7 mouse cellular contexts compared by ENCODE assay signal in genomic region chr17:27826908-27827383, GRCm38 (mm10). TPM values are rescaled to one million over a fixed set of nuclear protein-coding genes. Genes with fewer than 3 reads are reported as not detected.
DNase-seq lines count a peak whose midpoint lies in the region; ATAC-seq and TF ChIP-seq lines count a peak whose summit lies in the region.

No protein-coding gene starts in this region.

- peaks cover 9% of the 10 kb centered on the region; the same call in 1 of the 2 replicates for H3K4me1 ChIP-seq in embryonic facial prominence, embryonic 12.5 days
- peaks cover 5% of the 10 kb centered on the region; the same call in 1 of the 2 replicates for H3K4me1 ChIP-seq in limb, embryonic 14.5 days (ENCODE audit: control insufficient read depth, insufficient read depth, low read length)
- H3K4me1 ChIP-seq in midbrain, embryonic 16.5 days (ENCODE audit: control insufficient read depth, insufficient read depth, low read length) = no peaks in the 10 kb centered on the region

- peak; percentile 77 for DNase-seq in R1 (ENCODE audit: low read depth, low spot score)
- DNase-seq in heart, postnatal 10 days = peak; percentile 60 to 71
- DNase-seq in limb, embryonic 14.5 days (ENCODE audit: low spot score) = peak; percentile 44
- DNase-seq in thymus, postnatal 14 days = peak; percentile 29
- DNase-seq in layer of hippocampus, postnatal 14 days (ENCODE audit: low spot score in 2 of 2) = no peak

- no peak overlapping the region for H3K9ac ChIP-seq in embryonic facial prominence, embryonic 12.5 days
- peak overlapping the region; percentile 40; the same call in 1 of the 2 replicates for H3K9ac ChIP-seq in limb, embryonic 14.5 days (ENCODE audit: low read depth, low read length, severe bottlenecking)
- no peak overlapping the region for H3K9ac ChIP-seq in midbrain, embryonic 16.5 days (ENCODE audit: low read depth, low read length)

- peak overlapping the region; percentile 30 for H3K4me3 ChIP-seq in embryonic facial prominence, embryonic 12.5 days
- H3K4me3 ChIP-seq in limb, embryonic 14.5 days (replicated peaks; ENCODE audit: low read length) = peak overlapping the region; percentile 26
- no peak overlapping the region for H3K4me3 ChIP-seq in midbrain, embryonic 16.5 days (ENCODE audit: low read depth, low read length)

- TF ChIP-seq POLR2A in limb, embryonic 14.5 days (IDR thresholded peaks at IDR 0.05; ENCODE audit: borderline replicate concordance, extremely low read depth, insufficient read depth, insufficient read length) = no peak

- no peaks in the 10 kb centered on the region for H3K9me3 ChIP-seq in embryonic facial prominence, embryonic 12.5 days
- no peaks in the 10 kb centered on the region for H3K9me3 ChIP-seq in limb, embryonic 14.5 days (ENCODE audit: control insufficient read depth, low read length)
- no peaks in the 10 kb centered on the region for H3K9me3 ChIP-seq in midbrain, embryonic 16.5 days (replicated peaks; ENCODE audit: control insufficient read depth, low read length, poor library complexity, severe bottlenecking)

- ATAC-seq in embryonic facial prominence, embryonic 12.5 days (ENCODE audit: insufficient number of reproducible peaks, insufficient read depth, low FRiP score, low TSS enrichment) = no peak
- peak; percentile 56; the same call in 1 of the 2 replicates for ATAC-seq in limb, embryonic 14.5 days (ENCODE audit: low FRiP score, low read depth)
- ATAC-seq in midbrain, embryonic 16.5 days = no peak

- WGBS in embryonic facial prominence, embryonic 12.5 days = 2% methylated on average over 8 of the region's 9 CpGs
- 2% methylated on average over 8 of the region's 9 CpGs for WGBS in limb, embryonic 14.5 days
- WGBS in midbrain, embryonic 16.5 days = 5% methylated on average over 8 of the region's 9 CpGs

- H3K27me3 ChIP-seq in embryonic facial prominence, embryonic 12.5 days = no peaks in the 10 kb centered on the region
- no peaks in the 10 kb centered on the region for H3K27me3 ChIP-seq in limb, embryonic 14.5 days (ENCODE audit: control insufficient read depth, insufficient read depth, low read length)
- H3K27me3 ChIP-seq in midbrain, embryonic 16.5 days (ENCODE audit: control insufficient read depth, insufficient read depth, low read depth, low read length) = no peaks in the 10 kb centered on the region

- peak overlapping the region; percentile 42; the same call in 1 of the 2 replicates for H3K27ac ChIP-seq in embryonic facial prominence, embryonic 12.5 days
- H3K27ac ChIP-seq in limb, embryonic 14.5 days (replicated peaks; ENCODE audit: low read depth, low read length) = no peak overlapping the region
- H3K27ac ChIP-seq in midbrain, embryonic 16.5 days (ENCODE audit: low read length) = no peak overlapping the region

- intact Hi-C loops in heart, postnatal 10 days (cut with DNase I) = no loop called here

- peak overlapping the region; percentile 51 for H3K4me2 ChIP-seq in embryonic facial prominence, embryonic 12.5 days (replicated peaks)
- peak overlapping the region; percentile 45 for H3K4me2 ChIP-seq in limb, embryonic 14.5 days (replicated peaks; ENCODE audit: low read depth, low read length, severe bottlenecking)
- peak overlapping the region; percentile 48 for H3K4me2 ChIP-seq in midbrain, embryonic 16.5 days (ENCODE audit: low read length)

- H3K36me3 ChIP-seq in embryonic facial prominence, embryonic 12.5 days = no peaks in the 10 kb centered on the region
- no peaks in the 10 kb centered on the region for H3K36me3 ChIP-seq in limb, embryonic 14.5 days (ENCODE audit: control insufficient read depth, insufficient read depth, low read length)
- H3K36me3 ChIP-seq in midbrain, embryonic 16.5 days (ENCODE audit: control insufficient read depth, insufficient read depth, low read length) = no peaks in the 10 kb centered on the region

RNA-seq across cellular contexts. Expression of gene D17Wsu92e, which starts 6.5 kb away (rescaled TPM):
- 17.9 and 18.9 TPM in 2 replicates for polyA plus RNA-seq in embryonic facial prominence, embryonic 12.5 days (2016; fragmentation: Nextera tagmentation; extraction: Ambion mirVana)
- 100 to 1,000 TPM; 109 to 112 TPM for total RNA-seq in heart, postnatal 10 days (2021)
- 60.1 and 65.2 TPM in 2 replicates for polyA plus RNA-seq in limb, embryonic 14.5 days (2012; rRNA removed)
- polyA plus RNA-seq in limb, embryonic 14.5 days (2014; fragmentation: Nextera tagmentation; extraction: Ambion mirVana) = 20.3 and 21.3 TPM in 2 replicates
- 8.5 and 9.4 TPM in 2 replicates for polyA plus RNA-seq in midbrain, embryonic 16.5 days (2015; fragmentation: Nextera tagmentation; extraction: Ambion mirVana)
- 100 to 1,000 TPM; 121 to 130 TPM for total RNA-seq in layer of hippocampus, postnatal 14 days (2021)

RNA-seq across cellular contexts. Expression of gene Snrpc, which starts 11.0 kb away (rescaled TPM):
- 348 and 358 TPM in 2 replicates for polyA plus RNA-seq in embryonic facial prominence, embryonic 12.5 days (2016; fragmentation: Nextera tagmentation; extraction: Ambion mirVana)
- 10 to 100 TPM; 82.0 to 85.1 TPM for total RNA-seq in heart, postnatal 10 days (2021)
- 228 and 238 TPM in 2 replicates for polyA plus RNA-seq in limb, embryonic 14.5 days (2012; rRNA removed)
- 286 and 308 TPM in 2 replicates for polyA plus RNA-seq in limb, embryonic 14.5 days (2014; fragmentation: Nextera tagmentation; extraction: Ambion mirVana)
- polyA plus RNA-seq in midbrain, embryonic 16.5 days (2015; fragmentation: Nextera tagmentation; extraction: Ambion mirVana) = 193 and 197 TPM in 2 replicates
- total RNA-seq in layer of hippocampus, postnatal 14 days (2021) = 10 to 100 TPM; 65.3 to 70.2 TPM

RNA-seq across cellular contexts. Expression of gene Uhrf1bp1, which starts 29.3 kb away (rescaled TPM):
- 9.2 and 10.1 TPM in 2 replicates for polyA plus RNA-seq in embryonic facial prominence, embryonic 12.5 days (2016; fragmentation: Nextera tagmentation; extraction: Ambion mirVana)
- 10 to 100 TPM; 16.5 to 22.1 TPM for total RNA-seq in heart, postnatal 10 days (2021)
- polyA plus RNA-seq in limb, embryonic 14.5 days (2012; rRNA removed) = 13.5 and 15.6 TPM in 2 replicates
- polyA plus RNA-seq in limb, embryonic 14.5 days (2014; fragmentation: Nextera tagmentation; extraction: Ambion mirVana) = 8.0 TPM in 2 replicates
- 6.0 and 6.5 TPM in 2 replicates for polyA plus RNA-seq in midbrain, embryonic 16.5 days (2015; fragmentation: Nextera tagmentation; extraction: Ambion mirVana)
- 10 to 100 TPM; 16.1 to 20.3 TPM for total RNA-seq in layer of hippocampus, postnatal 14 days (2021)

Comparison
In these comparisons a context has a peak if more than half of its experiments do, and no peak if none do; other contexts are left out.
1. DNase-seq: peak in R1 (single experiment), heart, postnatal 10 days (2 of 2), limb, embryonic 14.5 days (single experiment) and thymus, postnatal 14 days (single experiment); none in layer of hippocampus, postnatal 14 days (0 of 2).
2. Peak in every context shown above with its lines, with median percentiles within 50 percentile points of each other: H3K4me2 ChIP-seq.